Mouse (Mus musculus): ENCODE measurements around the gene Gja6.

Gene Gja6

DNA sequence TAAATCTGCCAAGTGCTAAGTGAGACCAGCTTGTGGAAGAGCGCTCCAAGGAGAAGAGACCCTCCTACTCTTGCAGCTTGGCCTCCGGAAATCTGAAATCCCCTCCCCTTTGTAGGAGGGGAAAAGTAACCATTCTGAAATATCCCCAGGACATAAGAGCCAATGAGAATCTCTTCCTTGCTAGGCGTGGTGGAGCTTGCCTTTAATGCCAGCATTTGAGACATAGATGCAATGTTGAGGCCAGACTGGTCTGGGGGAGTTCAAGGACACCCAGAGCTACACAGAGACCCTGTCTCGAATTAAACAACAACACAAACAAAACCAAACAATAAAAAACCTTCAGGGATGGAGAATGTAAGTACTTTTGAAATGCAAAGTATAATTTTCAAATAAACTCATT lies at the start of gene Gja6:
Gene Gja6 (minus strand): TSS at position 101 of the 400 bp plus-strand sequence.
- DNase-seq = no peak

DNA sequence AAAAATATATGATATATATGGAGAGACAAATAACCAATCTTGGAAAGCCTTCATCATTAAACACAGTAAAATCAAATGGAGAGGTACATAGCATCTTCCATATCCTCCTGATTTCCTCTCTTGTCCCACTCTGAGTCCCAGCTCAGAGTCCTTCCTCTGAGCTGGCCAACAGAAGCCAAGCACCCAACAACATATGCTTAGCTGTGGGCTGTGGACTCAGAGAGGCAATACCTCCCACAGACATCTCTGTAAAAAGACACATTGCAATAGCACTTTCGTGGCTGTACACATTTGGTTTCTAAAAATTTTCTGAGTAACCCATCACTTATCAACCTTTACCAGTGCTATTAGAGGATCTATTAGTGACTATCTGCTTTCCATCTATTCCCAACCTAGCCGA lies 42.7 kb upstream of the Gja6 start:
- no peak for DNase-seq

DNA sequence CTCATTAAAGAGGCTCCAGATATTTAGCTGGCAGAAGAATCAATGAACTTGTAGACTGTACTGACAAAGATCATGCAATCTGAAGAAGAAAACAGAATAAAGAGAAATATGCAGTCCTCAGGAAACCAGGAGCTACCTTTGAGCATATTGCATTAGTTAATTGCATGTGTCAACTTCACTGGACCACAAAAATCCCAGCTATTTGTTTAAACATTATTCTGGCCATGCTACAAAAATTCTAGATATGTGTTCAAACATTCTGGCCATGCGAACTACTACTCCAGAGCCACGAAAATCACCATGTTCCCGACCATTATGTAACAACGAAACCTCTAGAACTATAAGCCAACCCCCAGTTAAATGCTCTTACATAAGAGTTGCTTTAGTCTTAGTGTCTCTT lies 37.9 kb upstream of the Gja6 start:
- no peak for DNase-seq

GRCm38 (mm10) chrX:160935541-160935940 lies 28.7 kb upstream of the Gja6 start:
- peak; percentile 48 to 65 for DNase-seq

GRCm38 (mm10) chrX:160930656-160931055 lies 23.8 kb upstream of the Gja6 start:
- no peak for DNase-seq

DNA sequence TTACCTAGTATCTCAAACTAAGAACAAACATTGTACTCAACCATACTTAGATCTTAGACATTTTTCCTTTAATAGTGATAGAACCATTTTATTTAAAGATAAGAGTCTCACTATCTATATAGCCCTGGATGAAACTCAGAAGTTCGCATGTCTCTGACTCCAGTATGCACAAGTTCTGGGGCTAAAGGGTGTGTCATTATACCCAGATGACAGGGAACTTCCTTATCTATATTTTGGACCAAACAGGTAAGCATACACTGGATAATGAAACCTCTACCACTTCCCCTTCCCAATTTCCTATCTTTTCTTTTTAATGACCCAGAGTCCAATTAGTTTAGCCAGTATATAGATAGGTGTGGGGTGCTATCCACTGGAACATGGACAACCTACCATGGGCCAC lies 22.0 kb upstream of the Gja6 start:
- DNase-seq = no peak

GRCm38 (mm10) chrX:160919022-160919637 lies 12.3 kb upstream of the Gja6 start:
- no peak for DNase-seq

DNA sequence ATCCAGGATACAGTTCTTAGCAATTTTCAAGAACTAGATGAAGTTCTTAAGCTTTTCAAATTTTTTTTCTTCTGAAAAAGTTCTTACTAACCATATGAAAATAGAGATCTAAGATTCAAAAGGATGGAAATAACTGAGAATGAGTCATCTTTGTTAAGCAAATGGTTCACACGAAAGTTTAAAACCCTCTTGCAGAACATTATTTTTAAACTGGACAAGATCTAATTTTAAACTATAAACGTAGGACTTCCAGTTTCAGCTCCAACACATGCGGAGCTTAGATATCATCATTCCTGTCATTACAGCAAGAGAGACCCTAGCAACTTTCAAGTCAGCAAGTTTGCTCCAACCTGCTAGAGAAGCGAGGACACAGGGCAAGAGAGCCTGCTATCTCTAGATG lies 375 bp downstream of the Gja6 start:
- DNase-seq = no peak

DNA sequence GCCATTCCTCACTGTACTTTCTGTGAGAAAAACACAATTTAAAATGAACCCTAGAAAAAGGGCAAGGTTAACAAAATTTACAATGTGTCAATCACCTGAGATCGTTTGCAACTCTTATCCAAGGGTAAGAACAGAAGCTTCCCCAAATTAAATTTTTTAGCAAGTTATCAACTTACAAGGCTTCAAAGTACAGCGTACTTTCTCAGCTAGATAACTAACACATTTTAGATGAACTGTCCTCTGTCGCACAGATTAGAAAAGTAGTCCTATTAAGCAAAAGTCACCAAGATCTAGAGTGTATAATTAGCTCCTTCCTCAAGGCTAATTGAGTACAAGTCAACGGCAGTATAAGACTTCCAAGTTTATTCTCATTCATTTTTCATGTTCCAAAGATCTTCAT lies 939 bp downstream of the Gja6 start:
- DNase-seq = no peak

GRCm38 (mm10) chrX:160905041-160905678 lies 1.7 kb downstream of the Gja6 start:
- DNase-seq = peak in 1 of 2 experiments; percentile 8

- no peak for DNase-seq
Measured at GRCm38 (mm10) chrX:160901118-160901517, 5.7 kb downstream of the Gja6 start.

- DNase-seq = no peak
Measured at GRCm38 (mm10) chrX:160892077-160892476, 14.8 kb downstream of the Gja6 start.

GRCm38 (mm10) chrX:160886301-160886700 lies 20.6 kb downstream of the Gja6 start:
- DNase-seq = no peak

- peak; percentile 50 to 63 for DNase-seq
Measured at GRCm38 (mm10) chrX:160866576-160866975, 40.3 kb downstream of the Gja6 start.

DNA sequence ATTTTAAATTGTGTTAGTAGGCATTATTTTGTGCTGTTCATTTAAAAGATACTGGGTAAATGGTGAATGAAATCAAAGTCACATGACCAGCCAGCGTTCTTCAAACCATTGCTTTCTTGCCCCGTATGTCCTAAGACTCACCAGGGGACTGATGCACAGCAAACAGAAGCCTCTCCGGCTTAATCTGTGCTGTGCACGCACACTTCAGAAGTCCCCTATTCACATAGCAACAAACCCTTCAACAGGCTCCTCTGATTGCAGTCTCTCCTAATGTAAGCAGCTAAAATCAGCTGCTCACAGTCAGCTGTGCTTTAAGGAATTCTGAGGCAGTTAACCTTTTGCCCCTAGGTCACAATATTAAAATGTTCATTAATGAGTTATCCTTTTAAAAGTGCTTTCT lies 41.8 kb downstream of the Gja6 start:
- no peak for DNase-seq

DNA sequence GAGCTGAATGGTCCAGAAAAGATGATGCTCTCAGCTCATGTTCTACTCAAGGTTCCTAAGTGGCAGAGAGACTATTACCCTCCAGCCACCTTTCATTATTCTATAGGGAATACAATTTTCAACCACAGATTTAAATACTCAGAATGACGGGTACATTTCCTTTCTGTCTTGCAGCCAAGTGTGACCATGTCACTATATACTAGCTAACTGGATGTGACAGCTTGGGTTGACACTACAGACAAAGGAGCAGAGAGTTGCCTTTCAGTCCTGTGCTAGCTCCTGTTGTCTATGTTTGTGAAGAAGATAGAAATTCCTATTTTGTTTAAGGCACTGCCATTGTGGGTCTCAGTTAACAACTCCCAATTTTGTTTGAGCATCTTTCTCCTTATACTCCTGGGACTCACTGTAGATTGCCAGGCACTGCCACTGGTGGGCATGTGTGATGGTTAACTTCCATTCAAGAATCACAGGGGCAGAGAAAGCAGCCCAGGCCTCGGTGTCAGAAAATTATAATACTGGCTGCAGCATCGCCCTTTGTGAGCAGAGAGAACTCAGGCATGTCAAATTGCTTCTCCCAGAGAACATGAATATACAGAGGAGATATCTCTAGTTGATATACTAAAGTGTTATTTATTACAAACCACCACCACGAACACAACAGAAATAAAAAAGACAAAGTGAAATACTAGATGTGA lies 43.0 kb downstream of the Gja6 start:
- DNase-seq = peak; percentile 27 to 37
